Mouse (Mus musculus): ENCODE data around the gene Flot1.
"Not testable (repeated sequence)": the region's sequence is repeated elsewhere in the genome, so short reads cannot be mapped to it uniquely, and the experiment has no call there.

- TF ChIP-seq CTCF (conservative IDR thresholded peaks at IDR 0.05; ENCODE audit: low read length); POU5F1 (IDR thresholded peaks at IDR 0.05; ENCODE audit: borderline replicate concordance, low read length); NANOG (IDR thresholded peaks at IDR 0.05; ENCODE audit: borderline replicate concordance, low read length): not testable (repeated sequence)
These were observed 16.0 kb downstream of the Flot1 start for GRCm38 (mm10) chr17:35839002-35839401.

Measured in E14TG2a.4 (cell line).